Mouse (Mus musculus) lung, postnatal 0 days (tissue): Measurements from ENCODE around the gene Rep15.

Source experiments
- CTCF ChIP-seq: IDR thresholded peaks from 2 replicates; pipeline ENCODE4 v1.5.1; 2016; ENCODE audit warnings: antibody characterized with exemption, mild to moderate bottlenecking
- EP300 ChIP-seq: IDR thresholded peaks from 2 replicates; pipeline ENCODE4 v1.6.1; 2016; ENCODE audit warnings: antibody characterized with exemption, mild to moderate bottlenecking, control low read depth

DNA sequence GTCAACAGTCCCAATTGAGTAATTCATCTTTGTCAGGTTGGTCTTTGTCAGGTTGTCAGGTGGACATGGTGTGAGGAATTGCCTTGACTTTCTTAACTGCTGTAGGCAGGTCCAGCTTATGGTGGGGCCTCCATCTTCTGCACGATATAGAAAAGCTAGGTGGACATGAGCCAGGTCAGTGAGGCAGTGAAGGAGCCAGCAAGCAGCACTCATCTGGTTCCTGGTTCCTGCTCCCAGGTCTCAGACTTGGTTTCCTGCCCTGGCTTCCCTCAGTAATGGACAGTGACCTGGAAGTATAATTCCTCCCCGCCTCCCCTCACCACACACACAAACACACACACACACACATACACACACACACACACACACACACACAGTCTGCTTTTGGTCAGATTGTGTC lies 37.0 kb upstream of the Rep15 start:
- TF ChIP-seq CTCF = no peak
- TF ChIP-seq EP300 = no peak
